Mouse (Mus musculus) E14TG2a.4 (cell line): ENCODE results near the gene Etv5.

Experiments
- CTCF ChIP-seq: conservative IDR thresholded peaks from 2 replicates; pipeline ENCODE4 v1.5.1; 2014; ENCODE audit warnings: low read length
- NANOG ChIP-seq: IDR thresholded peaks from 2 replicates; pipeline ENCODE4 v1.6.1; 2014; ENCODE audit warnings: borderline replicate concordance, low read length, mixed read lengths
- POU5F1 ChIP-seq: IDR thresholded peaks from 2 replicates; pipeline ENCODE4 v1.6.1; 2014; ENCODE audit warnings: low read length, borderline replicate concordance

GRCm38 (mm10) chr16:22414205-22414754, 25.2 kb downstream of the Etv5 start:
- no peak for TF ChIP-seq CTCF
- no peak for TF ChIP-seq POU5F1
- TF ChIP-seq NANOG, result no peak
